Mouse (Mus musculus): ENCODE results near the gene Ankrd11. TPM values are rescaled to one million over a fixed set of nuclear protein-coding genes. Genes with fewer than 3 reads are reported as not detected.
"Not testable (repeated sequence)": the region's sequence is repeated elsewhere in the genome, so short reads cannot be mapped to it uniquely, and the experiment has no call there.

Gene Ankrd11
- polyA plus RNA-seq, 1 experiment = 99.7 TPM

DNA sequence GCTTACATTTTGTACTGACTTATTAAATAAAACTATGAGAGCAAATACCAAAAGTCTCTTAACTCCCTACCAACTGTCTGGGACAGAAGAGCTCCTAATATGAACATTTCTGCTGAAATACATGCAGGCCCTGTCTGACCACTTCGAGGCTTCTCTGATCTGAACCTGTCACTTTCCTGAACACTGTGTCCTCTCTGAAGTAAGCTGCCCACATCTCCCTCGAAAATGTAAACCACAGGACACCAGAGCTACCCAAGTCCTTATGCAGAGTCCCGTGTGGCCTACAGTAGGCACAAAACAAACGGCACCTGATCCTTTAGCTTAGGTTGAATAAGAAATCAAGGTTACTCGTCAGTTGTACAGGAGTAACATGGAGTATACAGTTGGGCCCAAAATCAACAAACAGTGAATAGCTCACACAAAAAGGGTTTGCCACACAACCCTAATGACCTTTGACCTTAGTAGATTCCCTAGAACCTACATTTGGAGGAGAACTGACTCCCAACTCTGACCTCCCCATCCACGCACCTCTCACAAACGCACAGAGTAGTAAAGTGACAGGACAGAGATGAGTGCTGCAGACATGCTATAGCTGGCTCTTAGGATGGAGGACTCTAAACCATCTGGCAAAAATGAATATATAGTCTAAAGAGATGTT is 10.6 kb downstream of the Ankrd11 start:
- H3K27ac ChIP-seq (ENCODE audit: insufficient read depth, low read length) = no peak overlapping the region
- TF ChIP-seq POLR2A (IDR thresholded peaks at IDR 0.05; ENCODE audit: extremely low read depth, insufficient read depth, low read length) = no peak
- TF ChIP-seq CTCF (IDR thresholded peaks at IDR 0.05; ENCODE audit: extremely low read depth, insufficient read depth, low read length) = no peak
- H3K4me1 ChIP-seq (ENCODE audit: control insufficient read depth, insufficient read depth, low read length) = peaks cover 5% of the 10 kb centered on the region
- no peak overlapping the region for H3K4me3 ChIP-seq (ENCODE audit: insufficient read depth, low read length)

GRCm38 (mm10) chr8:123030091-123030490 is 12.0 kb downstream of the Ankrd11 start:
- H3K27ac ChIP-seq (ENCODE audit: insufficient read depth, low read length); H3K4me1 ChIP-seq (ENCODE audit: control insufficient read depth, insufficient read depth, low read length); H3K4me3 ChIP-seq (ENCODE audit: insufficient read depth, low read length): not testable (repeated sequence)

GRCm38 (mm10) chr8:123027786-123028185 is 14.3 kb downstream of the Ankrd11 start:
- Histone ChIP-seq H3K4me1 (ENCODE audit: control insufficient read depth, insufficient read depth, low read length) (peaks cover 3% of the 10 kb centered on the region; the same call in 1 of the 2 replicates), H3K27ac (ENCODE audit: insufficient read depth, low read length) (no peak overlapping the region), H3K4me3 (ENCODE audit: insufficient read depth, low read length) (no peak overlapping the region)
- TF ChIP-seq POLR2A (IDR thresholded peaks at IDR 0.05; ENCODE audit: extremely low read depth, insufficient read depth, low read length) (no peak), CTCF (IDR thresholded peaks at IDR 0.05; ENCODE audit: extremely low read depth, insufficient read depth, low read length) (no peak)

DNA sequence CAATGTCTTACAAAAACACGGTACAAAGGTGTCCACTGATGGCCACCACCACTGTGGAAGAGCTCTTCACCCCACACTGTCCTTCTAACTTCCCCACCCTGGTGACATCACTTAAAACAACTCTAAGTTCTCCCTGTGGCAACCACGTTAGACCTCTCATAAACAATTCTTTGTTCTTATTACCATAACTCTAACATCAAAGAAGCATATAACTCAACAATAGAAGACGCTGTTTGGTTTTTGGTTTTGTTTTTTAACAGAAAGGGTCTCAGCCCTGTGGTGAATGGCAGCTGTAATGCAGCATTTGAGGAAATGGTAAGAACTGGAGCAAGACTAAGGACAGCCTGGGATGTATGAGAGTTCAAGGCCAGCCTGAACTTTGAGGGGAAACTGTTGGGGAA is 16.1 kb downstream of the Ankrd11 start:
- no peak overlapping the region for H3K4me3 ChIP-seq (ENCODE audit: insufficient read depth, low read length)
- H3K27ac ChIP-seq (ENCODE audit: insufficient read depth, low read length) = no peak overlapping the region
- TF ChIP-seq CTCF (IDR thresholded peaks at IDR 0.05; ENCODE audit: extremely low read depth, insufficient read depth, low read length) = no peak
- no peak for TF ChIP-seq POLR2A (IDR thresholded peaks at IDR 0.05; ENCODE audit: extremely low read depth, insufficient read depth, low read length)
- H3K4me1 ChIP-seq (ENCODE audit: control insufficient read depth, insufficient read depth, low read length) = peaks cover 5% of the 10 kb centered on the region

DNA sequence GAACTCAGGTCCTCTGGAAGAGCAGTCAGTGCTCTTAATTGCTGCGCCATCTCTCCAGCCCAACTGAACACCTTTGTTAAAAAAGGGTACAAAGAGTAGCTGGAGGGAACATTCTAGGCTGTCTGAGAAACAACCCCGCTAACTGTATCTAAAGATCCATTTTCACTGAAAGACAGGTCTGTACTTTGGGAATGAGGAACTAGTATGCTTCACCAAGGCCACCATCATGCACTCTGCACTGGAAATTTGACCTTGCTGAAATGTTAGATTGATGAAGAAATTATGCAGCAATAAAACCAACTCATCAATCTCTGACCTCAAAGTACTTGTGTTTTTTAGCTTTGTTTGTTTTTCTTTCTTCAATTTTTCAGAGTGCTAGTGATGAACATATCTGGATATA is 17.9 kb downstream of the Ankrd11 start:
- no peak overlapping the region for H3K4me3 ChIP-seq (ENCODE audit: insufficient read depth, low read length)
- TF ChIP-seq POLR2A (IDR thresholded peaks at IDR 0.05; ENCODE audit: extremely low read depth, insufficient read depth, low read length) (no peak), CTCF (IDR thresholded peaks at IDR 0.05; ENCODE audit: extremely low read depth, insufficient read depth, low read length) (no peak)
- H3K27ac ChIP-seq (ENCODE audit: insufficient read depth, low read length) = no peak overlapping the region
- peaks cover 7% of the 10 kb centered on the region for H3K4me1 ChIP-seq (ENCODE audit: control insufficient read depth, insufficient read depth, low read length)

GRCm38 (mm10) chr8:123022727-123023126 is 19.4 kb downstream of the Ankrd11 start:
- Histone ChIP-seq H3K27ac (ENCODE audit: insufficient read depth, low read length) (no peak overlapping the region), H3K4me1 (ENCODE audit: control insufficient read depth, insufficient read depth, low read length) (peaks cover 10% of the 10 kb centered on the region)
- TF ChIP-seq POLR2A (IDR thresholded peaks at IDR 0.05; ENCODE audit: extremely low read depth, insufficient read depth, low read length) (no peak), CTCF (IDR thresholded peaks at IDR 0.05; ENCODE audit: extremely low read depth, insufficient read depth, low read length) (no peak)

DNA sequence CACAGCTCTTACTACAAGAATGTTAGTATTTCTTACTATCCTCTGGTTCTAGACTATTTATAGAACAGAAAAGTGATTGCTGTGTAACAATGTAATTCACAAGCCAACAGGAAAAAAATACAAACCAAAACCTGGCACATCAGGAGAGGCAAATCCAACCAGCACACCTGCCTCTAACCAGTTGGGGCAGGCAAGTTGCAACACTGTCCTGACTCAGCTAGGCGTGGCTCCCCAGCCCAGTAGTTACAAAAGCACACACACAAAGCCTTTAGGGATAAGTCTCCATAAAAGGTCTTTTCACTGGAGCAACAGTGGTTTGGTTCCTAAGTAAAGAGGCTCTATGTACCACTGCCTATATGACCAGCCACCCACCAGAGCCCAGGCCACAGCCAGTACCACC is 20.8 kb downstream of the Ankrd11 start:
- Histone ChIP-seq H3K4me3 (ENCODE audit: insufficient read depth, low read length) (no peak overlapping the region), H3K27ac (ENCODE audit: insufficient read depth, low read length) (no peak overlapping the region), H3K4me1 (ENCODE audit: control insufficient read depth, insufficient read depth, low read length) (peaks cover 10% of the 10 kb centered on the region)
- TF ChIP-seq CTCF (IDR thresholded peaks at IDR 0.05; ENCODE audit: extremely low read depth, insufficient read depth, low read length) = no peak
- TF ChIP-seq POLR2A (IDR thresholded peaks at IDR 0.05; ENCODE audit: extremely low read depth, insufficient read depth, low read length) = no peak

More at GRCm38 (mm10) chr8:123022727-123023126, 19.4 kb downstream of the Ankrd11 start:
- H3K4me3 ChIP-seq (ENCODE audit: insufficient read depth, low read length) = no peak overlapping the region

DNA sequence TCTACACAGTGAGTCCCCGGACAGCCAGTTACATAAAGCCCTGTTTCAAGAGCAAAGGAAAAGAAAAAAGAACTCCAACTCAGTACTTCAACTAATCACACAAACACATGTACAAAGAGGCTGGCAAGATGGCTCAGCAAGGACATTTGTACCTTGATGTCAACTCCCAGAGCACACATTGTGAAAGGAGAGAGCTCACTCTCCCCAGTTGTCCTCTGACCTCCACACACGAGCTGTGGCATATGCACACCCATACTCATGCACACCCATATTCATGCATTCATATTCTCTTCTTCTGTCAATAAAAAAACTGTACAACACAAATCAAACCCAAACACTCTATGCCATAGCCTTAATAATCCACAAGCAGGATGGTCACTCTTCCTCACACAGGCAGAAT is 21.2 kb downstream of the Ankrd11 start:
- TF ChIP-seq POLR2A (IDR thresholded peaks at IDR 0.05; ENCODE audit: extremely low read depth, insufficient read depth, low read length) (no peak), CTCF (IDR thresholded peaks at IDR 0.05; ENCODE audit: extremely low read depth, insufficient read depth, low read length) (no peak)
- Histone ChIP-seq H3K27ac (ENCODE audit: insufficient read depth, low read length) (no peak overlapping the region), H3K4me1 (ENCODE audit: control insufficient read depth, insufficient read depth, low read length) (peaks cover 11% of the 10 kb centered on the region), H3K4me3 (ENCODE audit: insufficient read depth, low read length) (no peak overlapping the region)

DNA sequence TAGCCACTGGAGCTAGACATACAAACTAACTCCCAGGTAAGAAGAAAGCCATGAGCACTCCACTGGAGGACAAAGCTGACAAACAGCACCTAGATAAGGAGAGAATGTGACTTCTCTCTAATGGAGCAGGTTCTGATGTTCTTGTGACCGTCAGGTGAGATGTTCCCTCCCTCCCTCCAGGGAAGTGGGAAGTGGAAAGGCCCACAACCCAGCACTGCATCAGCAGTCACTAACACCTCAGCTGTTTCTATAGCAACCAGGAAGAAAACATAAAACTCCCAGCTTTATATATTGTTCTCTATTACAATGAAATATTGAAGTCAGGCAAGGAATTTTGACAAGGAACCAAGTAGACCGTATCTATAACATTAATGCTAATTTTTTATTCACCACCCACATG is 22.0 kb downstream of the Ankrd11 start:
- TF ChIP-seq CTCF (IDR thresholded peaks at IDR 0.05; ENCODE audit: extremely low read depth, insufficient read depth, low read length) = no peak
- no peak for TF ChIP-seq POLR2A (IDR thresholded peaks at IDR 0.05; ENCODE audit: extremely low read depth, insufficient read depth, low read length)
- H3K4me3 ChIP-seq (ENCODE audit: insufficient read depth, low read length) = no peak overlapping the region
- no peak overlapping the region for H3K27ac ChIP-seq (ENCODE audit: insufficient read depth, low read length)
- peaks cover 12% of the 10 kb centered on the region for H3K4me1 ChIP-seq (ENCODE audit: control insufficient read depth, insufficient read depth, low read length)

DNA sequence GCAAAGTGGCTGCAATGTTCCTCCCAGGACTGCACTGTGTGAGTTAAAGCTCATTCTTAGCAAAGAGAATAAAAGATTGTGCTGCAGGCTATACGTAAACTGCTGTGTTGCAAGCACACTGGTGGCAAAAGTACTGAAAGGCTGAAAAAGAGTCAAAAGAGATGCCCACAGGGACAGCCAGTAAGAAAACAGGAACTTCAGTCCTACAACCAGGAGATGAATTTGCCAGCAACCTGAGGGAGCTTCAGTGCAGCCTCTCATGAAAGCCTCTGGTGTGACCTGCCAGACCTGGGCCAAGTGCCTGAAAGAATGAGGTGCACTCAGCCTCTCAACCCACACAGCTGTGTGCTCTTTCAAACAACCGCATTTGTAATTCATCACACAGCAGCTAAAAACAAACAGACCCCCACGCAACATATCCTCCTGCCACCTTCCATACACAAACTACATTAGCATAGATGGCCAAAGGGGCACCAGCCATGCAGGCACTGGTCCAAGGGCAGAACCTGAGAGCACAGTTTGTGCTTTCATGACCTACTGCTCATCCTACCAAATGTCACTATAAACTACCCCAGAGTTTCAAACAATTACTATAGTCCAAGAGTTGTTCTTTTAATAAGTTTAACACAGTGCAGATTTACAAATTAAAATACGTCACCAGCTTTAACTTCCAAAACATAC is 23.5 kb downstream of the Ankrd11 start:
- Histone ChIP-seq H3K4me3 (ENCODE audit: insufficient read depth, low read length) (no peak overlapping the region), H3K4me1 (ENCODE audit: control insufficient read depth, insufficient read depth, low read length) (peaks cover 17% of the 10 kb centered on the region), H3K27ac (ENCODE audit: insufficient read depth, low read length) (no peak overlapping the region)
- no peak for TF ChIP-seq POLR2A (IDR thresholded peaks at IDR 0.05; ENCODE audit: extremely low read depth, insufficient read depth, low read length)
- TF ChIP-seq CTCF (IDR thresholded peaks at IDR 0.05; ENCODE audit: extremely low read depth, insufficient read depth, low read length) = no peak

Data from cortical plate, adult 2 months (tissue).